Mouse (Mus musculus): ENCODE data around the gene Olfr704. TPM values are rescaled to one million over a fixed set of nuclear protein-coding genes. Genes with fewer than 3 reads are reported as not detected.
"Not testable (repeated sequence)": the region's sequence is repeated elsewhere in the genome, so short reads cannot be mapped to it uniquely, and the experiment has no call there.

The Olfr704 gene
- not detected for total RNA-seq (2021)
- long read RNA-seq, experiment 1: 0 reads
- long read RNA-seq, experiment 2: 0 reads

DNA sequence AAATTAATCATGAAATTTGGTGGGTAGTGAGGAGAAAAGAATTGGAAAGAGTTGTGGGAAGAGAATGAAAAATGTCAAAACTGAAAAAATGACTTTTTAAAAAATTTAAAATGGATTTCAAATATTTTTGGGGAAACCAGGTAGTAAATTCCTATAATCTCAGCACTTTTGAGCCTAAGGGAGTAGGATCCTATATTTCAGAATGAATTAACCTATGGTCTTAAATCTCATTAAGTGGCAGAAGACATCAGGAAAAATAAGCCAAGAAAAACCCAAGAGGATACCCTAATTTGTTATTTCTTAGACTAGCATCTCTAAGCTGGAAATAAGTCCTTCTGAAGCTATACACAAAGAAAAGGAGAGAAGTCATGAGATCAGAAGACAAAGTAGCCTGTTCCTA lies at the start of gene Olfr704:
Olfr704 (plus strand) TSS at position 301 of the 400 bp plus-strand sequence.
- DNase-seq: no peak
- intact Hi-C loops (cut with DNase I): no loop called here

DNA sequence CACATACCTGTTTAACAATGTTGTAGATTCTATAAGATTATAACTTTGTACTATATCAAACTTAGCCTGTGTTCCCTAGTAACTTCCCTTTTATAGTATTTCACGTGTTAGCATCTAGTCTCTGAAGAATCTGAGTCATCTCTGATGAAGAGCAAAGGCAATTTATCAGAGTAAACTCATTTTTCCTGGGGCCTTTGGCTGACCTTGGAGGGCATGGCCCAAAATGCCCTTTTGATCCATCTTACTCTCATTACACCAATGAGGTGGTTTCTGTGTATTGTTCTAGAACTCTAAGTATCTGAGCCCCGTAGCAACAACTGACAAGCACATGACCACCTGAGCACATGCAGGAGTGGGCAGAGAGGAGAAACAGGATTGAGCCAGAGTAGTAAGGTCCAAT lies 49.2 kb upstream of the Olfr704 start, which contains the start of gene Olfr701:
Olfr701 (plus strand) TSS at position 301 of the 400 bp plus-strand sequence.
- DNase-seq: no peak
- intact Hi-C loops (cut with DNase I): no loop called here

DNA sequence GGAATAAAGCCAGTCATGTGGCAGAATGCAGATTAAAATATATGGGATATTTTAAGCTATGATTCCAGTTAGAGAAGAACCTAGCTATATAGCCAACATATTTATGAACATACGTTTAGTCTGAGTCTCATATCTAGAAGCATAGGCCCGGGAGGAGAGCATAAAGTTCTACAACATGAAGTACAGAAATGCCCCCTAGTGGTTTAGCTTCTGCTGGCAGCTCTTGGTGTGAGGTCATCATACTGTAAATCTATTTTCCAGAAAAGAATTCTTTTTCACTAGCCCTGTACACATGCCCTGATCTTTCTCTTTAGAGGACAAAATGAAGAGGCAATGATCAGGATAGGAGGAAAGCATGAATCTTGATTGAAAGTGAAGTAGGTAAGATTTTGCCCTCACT lies 47.2 kb upstream of the Olfr704 start:
- no peak for DNase-seq
- intact Hi-C loops (cut with DNase I): no loop called here

DNA sequence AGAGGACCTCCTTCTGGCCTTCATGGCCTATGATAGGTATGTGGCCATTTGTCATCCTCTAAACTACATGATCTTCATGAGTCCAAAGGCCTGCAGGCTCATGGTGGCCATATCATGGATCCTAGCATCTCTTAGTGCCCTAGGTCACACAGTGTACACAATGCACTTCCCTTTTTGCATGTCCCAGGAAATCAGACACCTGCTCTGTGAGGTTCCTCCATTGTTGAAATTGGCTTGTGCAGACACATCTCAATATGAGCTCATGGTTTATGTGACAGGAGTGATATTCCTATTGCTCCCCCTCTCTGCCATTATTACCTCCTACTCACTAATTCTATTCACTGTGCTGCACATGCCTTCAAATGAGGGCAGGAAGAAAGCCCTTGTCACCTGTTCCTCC lies 44.6 kb upstream of the Olfr704 start:
- intact Hi-C loops (cut with DNase I): no loop called here
- DNase-seq: no peak

DNA sequence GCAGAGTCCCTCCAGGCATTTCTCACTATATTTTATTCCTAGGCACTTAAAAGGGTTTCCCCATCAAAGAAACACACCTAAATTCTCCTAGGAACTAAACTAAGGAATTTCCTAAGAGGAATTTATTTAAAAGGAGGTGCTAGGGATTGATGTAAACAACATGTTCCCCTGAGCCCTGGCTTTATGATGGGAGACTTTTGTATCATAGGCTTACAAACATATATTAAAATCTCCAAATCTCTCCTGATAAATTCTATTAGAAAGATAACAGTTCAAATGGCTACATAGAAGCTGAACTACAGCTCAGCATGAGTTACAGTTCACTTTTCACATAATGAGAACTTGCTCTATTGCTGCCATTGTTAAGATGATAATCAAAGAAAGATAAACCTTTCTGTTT lies 29.2 kb upstream of the Olfr704 start, which contains the start of gene Olfr702:
Olfr702 (minus strand) TSS at position 101 of the 400 bp plus-strand sequence.
- intact Hi-C loops (cut with DNase I): no loop called here

DNA sequence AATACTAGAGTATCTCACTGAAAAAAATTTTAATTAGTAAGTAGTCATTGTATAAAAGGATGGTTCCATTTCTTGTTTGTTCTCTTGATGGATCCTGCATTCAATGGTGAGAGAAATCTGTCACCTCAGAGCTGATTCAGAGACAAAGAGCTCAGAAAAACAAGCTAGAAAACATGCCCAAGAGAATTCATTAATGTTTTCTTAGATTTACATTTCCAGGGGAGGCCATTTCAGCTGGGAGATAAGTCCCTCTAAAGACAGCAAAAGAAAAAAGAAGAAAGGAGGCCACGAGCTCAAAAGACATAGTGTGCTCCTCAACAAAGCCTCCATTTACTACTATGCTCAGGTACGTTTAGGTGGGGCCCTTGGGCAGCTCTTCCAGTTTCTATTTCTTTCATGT lies 19.9 kb upstream of the Olfr704 start, which contains the start of gene Olfr703:
Olfr703 (plus strand) TSS at position 301 of the 400 bp plus-strand sequence.
- intact Hi-C loops (cut with DNase I): no loop called here
- DNase-seq: no peak

More for the DNA sequence above, 29.2 kb upstream of the Olfr704 start, which contains the start of gene Olfr702:
- no peak for DNase-seq

DNA sequence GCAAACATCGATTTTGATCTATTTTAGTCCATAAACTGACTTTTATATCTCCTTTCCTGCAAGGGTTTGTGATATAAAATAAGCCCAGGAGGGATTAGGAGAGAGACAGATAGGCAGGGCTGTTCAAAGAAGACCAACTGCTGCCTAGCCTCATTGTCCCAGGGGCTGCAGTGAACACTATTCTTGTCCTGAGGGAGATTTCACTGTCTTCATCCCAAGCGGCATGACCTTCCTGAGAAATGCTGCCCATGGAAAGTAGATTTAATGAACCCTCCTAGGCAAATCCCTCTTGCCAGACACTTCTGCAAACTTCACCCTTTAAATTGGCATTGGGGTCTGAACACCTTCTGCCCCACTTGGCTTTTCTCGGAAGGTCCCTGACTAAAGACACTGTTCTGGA lies 13.8 kb downstream of the Olfr704 start, which contains the start of gene Olfr705:
Olfr705 (minus strand) TSS at position 101 of the 400 bp plus-strand sequence.
- intact Hi-C loops (cut with DNase I): no loop called here
- no peak for DNase-seq

DNA sequence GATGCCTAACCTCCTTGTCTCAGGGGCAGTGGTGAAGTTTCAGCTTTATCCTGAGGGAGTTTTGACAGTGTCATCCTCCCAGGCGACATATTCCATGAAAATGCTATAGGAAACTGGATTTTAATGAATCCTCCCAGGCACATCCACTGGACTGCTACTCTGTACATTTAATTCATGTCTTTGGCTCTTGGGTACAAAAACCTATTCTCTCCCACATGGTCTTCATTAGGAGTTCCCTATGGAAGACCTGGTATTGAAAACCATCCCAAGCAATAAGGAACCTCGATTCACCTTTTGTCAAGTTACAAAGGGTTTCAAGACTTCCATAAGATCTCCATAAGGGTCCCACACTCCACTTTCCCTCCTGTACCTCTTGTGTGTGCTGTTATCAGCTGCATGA lies 25.1 kb downstream of the Olfr704 start, which contains the start of gene Olfr706:
Olfr706 (minus strand) TSS at position 101 of the 400 bp plus-strand sequence.
- DNase-seq: no peak
- intact Hi-C loops (cut with DNase I): no loop called here

DNA sequence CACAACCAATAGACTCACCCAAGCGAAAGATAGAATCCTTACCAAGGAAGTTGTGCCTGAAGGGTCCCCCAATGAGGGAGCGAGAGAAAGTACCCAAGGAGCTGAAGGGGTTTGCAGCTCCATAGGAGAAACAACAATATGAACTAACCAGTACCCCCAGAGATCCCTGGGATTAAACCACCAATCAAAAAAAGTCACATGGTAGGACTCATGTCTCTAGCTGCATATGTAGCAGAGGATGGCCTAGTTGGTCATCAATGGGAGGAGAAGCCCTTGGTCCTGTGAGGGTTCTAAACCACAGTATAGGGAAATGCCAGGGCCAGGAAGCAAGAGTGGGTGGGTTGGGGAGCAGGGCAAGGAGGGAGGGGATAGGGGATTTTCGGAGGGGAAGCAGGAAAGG lies 38.2 kb downstream of the Olfr704 start, which contains the start of gene Olfr707:
Olfr707 (minus strand) TSS at position 101 of the 400 bp plus-strand sequence.
- DNase-seq; intact Hi-C loops (cut with DNase I): not testable (repeated sequence)

DNA sequence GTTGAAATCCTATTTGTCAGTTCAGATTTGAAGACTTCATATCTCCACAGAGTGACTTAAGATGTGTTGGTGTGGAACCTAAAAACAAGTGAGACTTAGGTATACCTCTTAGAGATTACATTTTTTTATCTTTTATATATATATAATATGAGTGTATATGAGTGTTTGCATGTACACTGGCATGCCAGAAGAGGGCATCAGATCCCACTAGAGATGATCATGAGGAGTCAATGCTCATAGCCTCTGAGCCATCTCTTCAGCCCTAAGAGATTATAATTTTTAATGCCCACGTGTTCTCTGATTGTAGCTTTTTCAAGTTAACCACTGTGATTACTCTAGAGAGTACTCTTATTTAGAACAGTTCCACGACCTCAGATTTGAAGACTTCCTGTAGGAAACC lies 44.7 kb downstream of the Olfr704 start, which contains the start of gene Olfr1532-ps1:
Olfr1532-ps1 (plus strand) TSS at position 326 of the 400 bp plus-strand sequence.
- no peak for DNase-seq
- intact Hi-C loops (cut with DNase I): no loop called here

Other genes with a start within 250 kb of the Olfr704 start
- not detected for gene Olfr693, start 182.6 kb upstream of the Olfr704 start, total RNA-seq (2021)
- gene Olfr694, start 171.4 kb upstream of the Olfr704 start, total RNA-seq (2021): not detected
- not detected for gene Olfr695, start 146.8 kb upstream of the Olfr704 start, total RNA-seq (2021)
- gene Olfr697, start 120.7 kb upstream of the Olfr704 start, total RNA-seq (2021): not detected
- not detected for gene Olfr698, start 107.8 kb upstream of the Olfr704 start, total RNA-seq (2021)
- not detected for gene Olfr699, start 70.0 kb upstream of the Olfr704 start, total RNA-seq (2021)
- not detected for gene Olfr700, start 54.4 kb upstream of the Olfr704 start, total RNA-seq (2021)
- gene Olfr701, start 49.1 kb upstream of the Olfr704 start, total RNA-seq (2021): not detected
- not detected for gene Olfr702, start 29.3 kb upstream of the Olfr704 start, total RNA-seq (2021)
- not detected for gene Olfr703, start 19.8 kb upstream of the Olfr704 start, total RNA-seq (2021)
- gene Olfr705, start 13.7 kb downstream of the Olfr704 start, total RNA-seq (2021): not detected
- not detected for gene Olfr706, start 25.0 kb downstream of the Olfr704 start, total RNA-seq (2021)
- gene Olfr707, start 38.1 kb downstream of the Olfr704 start, total RNA-seq (2021): not detected
- not detected for gene Olfr1532-ps1, start 44.8 kb downstream of the Olfr704 start, total RNA-seq (2021)
- gene Olfr709-ps1, start 69.0 kb downstream of the Olfr704 start, total RNA-seq (2021): not detected
- not detected for gene Olfr710, start 85.1 kb downstream of the Olfr704 start, total RNA-seq (2021)
- gene Olfr6, start 100.8 kb downstream of the Olfr704 start, total RNA-seq (2021): not detected
- not detected for gene Olfr711, start 112.3 kb downstream of the Olfr704 start, total RNA-seq (2021)
- not detected for gene Olfr2, start 142.9 kb downstream of the Olfr704 start, total RNA-seq (2021)
- gene Olfr713, start 168.0 kb downstream of the Olfr704 start, total RNA-seq (2021): not detected
- not detected for gene Olfr714, start 207.8 kb downstream of the Olfr704 start, total RNA-seq (2021)
- gene Olfr17, start 230.0 kb downstream of the Olfr704 start, total RNA-seq (2021): not detected
- gene Olfr715b, start 247.2 kb downstream of the Olfr704 start, total RNA-seq (2021): not detected

Measured in gastrocnemius, postnatal 36 days (tissue).